Mouse (Mus musculus): ENCODE data around the gene Arfgap2. TPM values are rescaled to one million over a fixed set of nuclear protein-coding genes. Genes with fewer than 3 reads are reported as not detected.

Gene Arfgap2
- polyA plus RNA-seq, 1 experiment from 2014 or later: 79.0 TPM

DNA sequence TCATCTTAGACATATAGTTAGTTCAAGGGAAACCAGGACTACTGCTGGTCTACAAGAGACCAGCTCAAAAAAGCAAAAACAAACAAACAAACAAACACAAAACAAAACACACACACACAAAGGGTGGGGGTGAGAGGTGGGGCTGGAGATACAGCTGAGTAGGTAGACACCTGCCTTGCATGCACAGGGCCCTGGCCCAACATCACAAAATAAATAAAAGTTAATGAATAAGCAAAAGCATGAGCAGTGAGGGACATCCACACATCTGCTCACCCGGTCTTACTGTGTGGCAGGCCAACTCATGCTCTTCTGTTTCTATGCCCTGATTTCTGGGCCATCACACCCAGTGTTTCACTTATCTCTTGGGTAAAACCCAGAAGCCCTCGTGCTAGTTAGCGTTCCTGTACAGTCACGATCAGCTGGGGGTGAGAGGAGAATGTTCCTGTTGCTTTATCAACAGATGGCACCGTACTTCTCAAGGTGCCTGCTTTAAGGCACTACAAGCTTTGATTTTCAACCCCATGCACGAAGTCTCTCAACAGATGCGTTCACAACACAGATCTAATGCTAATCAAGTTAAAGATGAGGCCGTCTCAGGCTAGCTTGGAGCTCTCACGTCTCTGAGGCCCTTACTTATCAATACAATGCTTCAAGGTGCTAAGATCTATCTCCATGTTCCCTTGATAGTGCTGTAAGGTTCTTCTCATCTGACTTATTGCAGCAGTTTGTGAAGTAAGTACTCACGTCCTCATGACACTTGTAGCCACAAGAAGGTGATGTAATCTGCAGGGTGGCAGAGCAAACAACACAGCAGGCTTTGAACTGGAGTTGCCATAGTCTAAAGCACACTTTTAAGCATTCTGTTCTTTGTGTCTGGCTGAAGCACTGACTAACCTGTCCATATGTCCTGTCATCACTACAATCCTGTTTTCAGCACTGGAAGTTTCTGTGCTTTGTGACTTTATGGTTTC lies 56.1 kb downstream of the Arfgap2 start:
- WGBS: 85% methylated on average over 10 of the region's 10 CpGs

DNA sequence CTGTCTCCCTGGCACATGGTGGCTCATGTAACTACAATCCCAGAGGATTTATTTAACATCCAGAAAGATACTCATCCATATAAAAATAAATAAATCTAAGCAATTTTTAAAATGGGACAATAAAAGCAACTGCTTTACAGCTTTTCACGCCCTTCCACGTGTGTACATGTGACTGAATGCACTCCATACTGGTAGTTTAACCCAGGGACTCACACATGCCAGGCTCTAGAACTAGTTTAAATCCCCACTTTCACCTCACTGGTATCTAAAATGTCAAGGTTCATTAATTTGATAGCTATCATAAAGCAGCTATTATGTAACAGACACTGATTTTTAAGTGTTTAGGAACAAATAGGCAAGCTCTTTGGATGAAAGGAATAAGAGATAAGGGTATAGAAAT lies 57.1 kb downstream of the Arfgap2 start:
- H3K4me1 ChIP-seq: peaks cover 21% of the 10 kb centered on the region
- no peak overlapping the region for H3K4me3 ChIP-seq
- H3K9ac ChIP-seq (replicated peaks): no peak overlapping the region
- H3K9me3 ChIP-seq: no peaks in the 10 kb centered on the region
- H3K36me3 ChIP-seq: no peaks in the 10 kb centered on the region
- H3K27me3 ChIP-seq: no peaks in the 10 kb centered on the region
- 95% methylated on average over 2 of the region's 2 CpGs for WGBS
- H3K27ac ChIP-seq (replicated peaks): no peak overlapping the region
- no peak overlapping the region for H3K4me2 ChIP-seq (replicated peaks)
- no peak for ATAC-seq (replicated peaks)

More for the DNA sequence above, 56.1 kb downstream of the Arfgap2 start:
- H3K4me2 ChIP-seq (replicated peaks): no peak overlapping the region
- H3K4me3 ChIP-seq: no peak overlapping the region
- no peak overlapping the region for H3K27ac ChIP-seq (replicated peaks)
- no peaks in the 10 kb centered on the region for H3K36me3 ChIP-seq
- no peaks in the 10 kb centered on the region for H3K9me3 ChIP-seq
- peaks cover 14% of the 10 kb centered on the region for H3K4me1 ChIP-seq
- H3K9ac ChIP-seq (replicated peaks): no peak overlapping the region
- no peaks in the 10 kb centered on the region for H3K27me3 ChIP-seq
- ATAC-seq (replicated peaks): no peak

DNA sequence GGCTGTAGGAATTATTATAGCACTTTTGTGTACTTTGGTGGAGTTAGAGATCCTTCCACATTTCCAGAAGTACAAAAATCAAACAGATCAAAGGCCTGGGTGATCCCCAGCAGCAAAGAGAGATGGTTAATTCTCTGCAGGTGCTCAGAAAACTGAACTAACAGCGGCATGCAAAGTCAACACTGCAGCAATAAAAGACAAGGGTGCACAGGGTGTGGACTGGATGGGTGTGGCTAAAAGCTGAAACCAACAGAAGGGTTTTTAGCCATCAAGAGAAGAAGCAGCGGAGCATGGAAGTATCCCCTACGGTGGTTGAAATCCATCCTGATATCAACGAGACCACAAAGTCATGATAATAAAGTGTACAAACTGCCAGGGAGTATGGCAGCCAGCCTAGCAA lies 57.7 kb downstream of the Arfgap2 start:
- no peak overlapping the region for H3K4me3 ChIP-seq
- no peak for ATAC-seq (replicated peaks)
- H3K9me3 ChIP-seq: no peaks in the 10 kb centered on the region
- no peak overlapping the region for H3K4me2 ChIP-seq (replicated peaks)
- no peaks in the 10 kb centered on the region for H3K36me3 ChIP-seq
- no peak overlapping the region for H3K27ac ChIP-seq (replicated peaks)
- H3K4me1 ChIP-seq: peaks cover 26% of the 10 kb centered on the region
- 76% methylated on average over 4 of the region's 4 CpGs for WGBS
- H3K27me3 ChIP-seq: no peaks in the 10 kb centered on the region
- H3K9ac ChIP-seq (replicated peaks): no peak overlapping the region

DNA sequence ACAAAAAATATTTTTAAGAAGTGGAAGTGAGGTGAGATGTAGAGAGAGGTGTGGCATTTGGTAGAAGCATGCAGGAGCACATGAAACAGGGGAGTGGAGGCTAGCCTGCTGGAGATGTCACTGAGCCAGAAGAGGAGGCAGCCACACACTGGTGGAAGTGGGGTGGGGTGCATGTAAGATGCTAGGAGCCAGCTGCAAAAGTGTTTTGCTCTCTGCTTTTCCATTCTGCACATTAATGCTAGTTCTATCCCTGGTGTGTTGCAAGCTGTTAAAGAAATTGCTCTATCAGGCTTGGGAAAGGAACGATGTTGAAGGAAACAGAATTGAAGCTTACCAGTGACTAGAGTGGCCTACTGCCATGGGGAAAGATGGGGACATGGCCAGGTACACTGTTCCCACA lies 59.6 kb downstream of the Arfgap2 start:
- 0 out of 2 replicates have a peak overlapping the region, but pooled peaks have one; percentile 1 for H3K4me2 ChIP-seq (replicated peaks)
- no peak for ATAC-seq (replicated peaks)
- no peaks in the 10 kb centered on the region for H3K27me3 ChIP-seq
- H3K36me3 ChIP-seq: no peaks in the 10 kb centered on the region
- no peak overlapping the region for H3K4me3 ChIP-seq
- peak overlapping the region; percentile 71 for H3K27ac ChIP-seq (replicated peaks)
- H3K9ac ChIP-seq (replicated peaks): no peak overlapping the region
- 42% methylated on average over 1 of the region's 1 CpGs for WGBS
- peaks cover 39% of the 10 kb centered on the region for H3K4me1 ChIP-seq
- no peaks in the 10 kb centered on the region for H3K9me3 ChIP-seq

DNA sequence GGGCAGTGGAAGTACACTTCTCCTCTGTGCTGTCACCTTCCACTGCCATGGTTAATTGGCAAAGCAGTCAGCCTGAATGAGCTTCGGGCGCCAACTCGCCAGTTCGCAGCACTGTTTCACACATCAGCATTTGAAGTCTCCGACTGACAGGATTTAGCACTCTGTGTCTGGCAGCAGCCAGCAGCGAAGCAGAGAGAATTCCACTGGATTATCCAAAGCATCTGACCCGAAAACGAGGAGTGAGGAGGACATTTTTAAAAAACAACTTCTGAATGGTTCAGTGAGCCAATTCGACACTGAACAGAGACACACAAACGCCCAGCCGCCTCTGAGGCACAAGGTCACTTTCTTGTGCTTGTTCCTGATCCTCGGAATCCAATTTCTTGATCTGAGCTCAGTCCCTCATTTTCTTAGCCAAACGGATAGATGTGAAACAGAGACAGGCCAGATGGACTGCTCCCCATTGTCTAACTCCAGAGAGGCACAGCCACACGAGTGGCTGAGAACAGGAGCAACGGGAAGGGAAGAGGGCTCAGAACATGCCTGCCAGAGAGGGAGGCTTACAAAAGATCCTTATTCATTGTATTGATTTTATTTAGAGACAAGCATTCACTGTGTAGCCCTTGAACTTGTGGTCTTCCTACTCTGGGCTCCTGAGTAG lies 60.1 kb downstream of the Arfgap2 start:
- Histone ChIP-seq H3K9me3 (no peaks in the 10 kb centered on the region), H3K4me3 (no peak overlapping the region), H3K27ac (replicated peaks) (peak overlapping the region; percentile 71), H3K9ac (replicated peaks) (no peak overlapping the region), H3K27me3 (no peaks in the 10 kb centered on the region), H3K36me3 (no peaks in the 10 kb centered on the region), H3K4me2 (replicated peaks) (peak overlapping the region; percentile 1; the same call in 1 of the 2 replicates), H3K4me1 (peaks cover 45% of the 10 kb centered on the region)
- peak; percentile 65 for ATAC-seq (replicated peaks)
- WGBS: 12% methylated on average over 15 of the region's 15 CpGs

Other genes with a start within 250 kb of the Arfgap2 start
- gene Rapsn, start 229.4 kb upstream of the Arfgap2 start, polyA plus RNA-seq (2015; fragmentation: Nextera tagmentation; extraction: Ambion mirVana): 0.63 and 0.74 TPM in 2 replicates
- 230 and 231 TPM in 2 replicates for gene Psmc3, start 211.0 kb upstream of the Arfgap2 start, polyA plus RNA-seq (2015; fragmentation: Nextera tagmentation; extraction: Ambion mirVana)
- gene Slc39a13, start 194.6 kb upstream of the Arfgap2 start, polyA plus RNA-seq (2015; fragmentation: Nextera tagmentation; extraction: Ambion mirVana): 23.7 and 27.8 TPM in 2 replicates
- 2.4 and 3.0 TPM in 2 replicates for gene Spi1, start 182.6 kb upstream of the Arfgap2 start, polyA plus RNA-seq (2015; fragmentation: Nextera tagmentation; extraction: Ambion mirVana)
- gene Mybpc3, start 146.8 kb upstream of the Arfgap2 start, polyA plus RNA-seq (2015; fragmentation: Nextera tagmentation; extraction: Ambion mirVana): 0.14 TPM in 1 of 2 replicates, not detected in the other
- gene Madd, start 81.1 kb upstream of the Arfgap2 start, polyA plus RNA-seq (2015; fragmentation: Nextera tagmentation; extraction: Ambion mirVana): 48.5 and 49.8 TPM in 2 replicates
- 2.0 and 2.8 TPM in 2 replicates for gene Nr1h3, start 62.1 kb upstream of the Arfgap2 start, polyA plus RNA-seq (2015; fragmentation: Nextera tagmentation; extraction: Ambion mirVana)
- gene Acp2, start 62.1 kb upstream of the Arfgap2 start, polyA plus RNA-seq (2015; fragmentation: Nextera tagmentation; extraction: Ambion mirVana): 36.1 and 36.9 TPM in 2 replicates
- 12.7 and 14.5 TPM in 2 replicates for gene Ddb2, start 28.0 kb upstream of the Arfgap2 start, polyA plus RNA-seq (2015; fragmentation: Nextera tagmentation; extraction: Ambion mirVana)
- 19.8 and 22.9 TPM in 2 replicates for gene Pacsin3, start 9.0 kb upstream of the Arfgap2 start, polyA plus RNA-seq (2015; fragmentation: Nextera tagmentation; extraction: Ambion mirVana)
- gene 1110051M20Rik, start 179.7 kb downstream of the Arfgap2 start, polyA plus RNA-seq (2015; fragmentation: Nextera tagmentation; extraction: Ambion mirVana): 159 and 168 TPM in 2 replicates
- 6.0 and 6.8 TPM in 2 replicates for gene Lrp4, start 192.5 kb downstream of the Arfgap2 start, polyA plus RNA-seq (2015; fragmentation: Nextera tagmentation; extraction: Ambion mirVana)